Mouse (Mus musculus): ENCODE data around the gene Slc25a54.

The Slc25a54 gene

GRCm38 (mm10) chr3:109129768-109130167 lies 49.5 kb downstream of the Slc25a54 start:
- no peak for DNase-seq

- no peak for DNase-seq
Observed at GRCm38 (mm10) chr3:109132966-109133365, 52.7 kb downstream of the Slc25a54 start.

GRCm38 (mm10) chr3:109134036-109134435 lies 53.8 kb downstream of the Slc25a54 start:
- no peak for DNase-seq

GRCm38 (mm10) chr3:109135352-109135751 lies 55.1 kb downstream of the Slc25a54 start:
- DNase-seq, result no peak

- no peak for DNase-seq
Observed at GRCm38 (mm10) chr3:109152561-109152960, 72.3 kb downstream of the Slc25a54 start.

GRCm38 (mm10) chr3:109153410-109153809 lies 73.1 kb downstream of the Slc25a54 start:
- no peak for DNase-seq

GRCm38 (mm10) chr3:109155926-109156669 lies 75.8 kb downstream of the Slc25a54 start:
- DNase-seq, result no peak

GRCm38 (mm10) chr3:109157481-109157880 lies 77.2 kb downstream of the Slc25a54 start:
- no peak for DNase-seq

GRCm38 (mm10) chr3:109164088-109164487 lies 83.8 kb downstream of the Slc25a54 start:
- no peak for DNase-seq

GRCm38 (mm10) chr3:109164644-109165043 lies 84.4 kb downstream of the Slc25a54 start:
- DNase-seq, result no peak

GRCm38 (mm10) chr3:109165214-109165829 lies 85.1 kb downstream of the Slc25a54 start:
- DNase-seq, result no peak

All from right cerebral cortex, postnatal 25 days (tissue).